Mouse (Mus musculus) liver, postnatal 0 days (tissue): Measurements from ENCODE around the gene Ube2u.

Source experiments
- CTCF ChIP-seq: sonication (generic); IDR thresholded peaks from 2 replicates; pipeline ENCODE4 v1.5.1; 2016; ENCODE audit warnings: antibody characterized with exemption, low read depth
- EP300 ChIP-seq: IDR thresholded peaks from 2 replicates; pipeline ENCODE4 v1.6.1; 2016; ENCODE audit warnings: antibody characterized with exemption, low read depth, mild to moderate bottlenecking

DNA sequence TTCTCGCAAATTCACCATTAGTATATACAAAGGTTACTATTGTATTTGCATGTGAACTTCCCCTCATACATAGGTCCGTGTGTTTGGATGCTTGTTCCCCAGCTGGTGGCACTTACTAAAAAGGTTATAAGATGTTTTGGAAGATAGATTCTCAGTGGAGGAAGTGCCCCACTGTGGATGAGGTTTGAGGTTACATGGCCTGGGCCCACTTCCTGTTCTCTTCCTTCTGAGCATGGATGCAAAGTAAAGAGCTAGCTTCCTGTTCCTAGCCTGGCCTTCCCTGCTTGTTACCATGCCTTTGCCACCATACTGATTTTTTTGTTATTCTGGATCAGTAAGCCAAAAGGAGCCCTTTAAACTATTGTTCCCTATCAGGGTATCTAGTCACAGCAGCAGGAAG is 24.7 kb downstream of the Ube2u start:
- TF ChIP-seq CTCF (no peak), EP300 (no peak)
